Mouse (Mus musculus) limb, embryonic 14.5 days (tissue): ENCODE results near the gene Ugt2b34. TPM values are rescaled to one million over a fixed set of nuclear protein-coding genes. Genes with fewer than 3 reads are reported as not detected.

Experiments used
- ATAC-seq: fragments of 200-750 bp; cut with Nextera tagmentation; 2 replicates; pipeline ENCODE4 v1.8.0; 2017; ENCODE audit warnings: low read depth, moderate number of reproducible peaks, moderate TSS enrichment; ENCODE audit not compliant: low FRiP score
- DNase-seq: peaks from one replicate; pipeline ENCODE4 v3.0.0-alpha.2; 2015; ENCODE audit warnings: low spot score
- H3K27ac ChIP-seq: fragments of 300-500 bp; sonication (generic); replicated peaks from 2 replicates; pipeline ENCODE4 v1.5.1; 2014; ENCODE audit warnings: low read depth, mild to moderate bottlenecking, low read length, moderate library complexity, mixed read lengths
- H3K27me3 ChIP-seq: fragments of 300-500 bp; sonication (generic); 2 replicates; pipeline ENCODE4 v1.6.1; 2014; ENCODE audit warnings: low read length, mixed read lengths; ENCODE audit not compliant: control insufficient read depth, insufficient read depth
- H3K36me3 ChIP-seq: fragments of 300-500 bp; sonication (generic); 2 replicates; pipeline ENCODE4 v1.6.1; 2014; ENCODE audit warnings: mild to moderate bottlenecking, low read length, moderate library complexity, mixed read lengths; ENCODE audit not compliant: control insufficient read depth, insufficient read depth
- H3K4me1 ChIP-seq: fragments of 300-500 bp; sonication (generic); 2 replicates; pipeline ENCODE4 v1.6.1; 2014; ENCODE audit warnings: antibody characterized with exemption, low read length, mixed read lengths; ENCODE audit not compliant: control insufficient read depth, insufficient read depth
- H3K4me2 ChIP-seq: fragments of 300-500 bp; sonication (generic); replicated peaks from 2 replicates; pipeline ENCODE4 v1.6.1; 2014; ENCODE audit warnings: low read depth, mild to moderate bottlenecking, low read length, moderate library complexity; ENCODE audit not compliant: severe bottlenecking
- H3K4me3 ChIP-seq: fragments of 300-500 bp; sonication (generic); replicated peaks from 2 replicates; pipeline ENCODE4 v1.5.1; 2014; ENCODE audit warnings: low read length
- H3K9ac ChIP-seq: fragments of 300-500 bp; sonication (generic); 2 replicates; pipeline ENCODE4 v1.6.1; 2014; ENCODE audit warnings: mild to moderate bottlenecking, low read depth, low read length, moderate library complexity; ENCODE audit not compliant: severe bottlenecking
- H3K9me3 ChIP-seq: fragments of 300-500 bp; sonication (generic); 2 replicates; pipeline ENCODE4 v1.6.1; 2016; ENCODE audit warnings: low read length; ENCODE audit not compliant: control insufficient read depth
- POLR2A ChIP-seq: fragments of 200-500 bp; IDR thresholded peaks from 2 replicates; pipeline ENCODE4 v1.8.0; 2012; ENCODE audit warnings: inconsistent platforms, mild to moderate bottlenecking, moderate library complexity, borderline replicate concordance; ENCODE audit not compliant: insufficient read depth, insufficient read length; ENCODE audit errors: extremely low read depth
- WGBS: fragments of 180-500 bp; shearing (Covaris S2); extraction: QIAGEN DNeasy Blood & Tissue Kit; methylation state at CpG from one replicate; pipeline ENCODE4 v1.1.7; 2014; 5-methylcytosine and 5-hydroxymethylcytosine counted together
- polyA plus RNA-seq, 2 experiments: library from polyadenylated mRNA; depleted of rRNA in 1 of 2; stranded (reverse) in 1 of 2; unstranded in 1 of 2; fragments of >200 nt; fragmentation: Nextera tagmentation in 1 of 2; extraction: Ambion mirVana in 1 of 2; gene quantifications; 2 replicates each; pipeline versions ENCODE4 v1.2.1 to v1.2.3; 2012 to 2014

Gene Ugt2b34
- 0.05 TPM in 1 of 2 replicates, not detected in the other for polyA plus RNA-seq (2012; rRNA removed)
- not detected in 2 replicates for polyA plus RNA-seq (2014; fragmentation: Nextera tagmentation; extraction: Ambion mirVana)

GRCm38 (mm10) chr5:86906758-86907157 lies at the start of gene Ugt2b34:
TSS of gene Ugt2b34 (minus strand) at chr5:86906937.
- Histone ChIP-seq H3K4me1 (no peaks in the 10 kb centered on the region), H3K4me3 (no peak within 1 kb of the TSS), H3K9me3 (no peaks in the 10 kb centered on the region), H3K27me3 (no peaks in the 10 kb centered on the region), H3K27ac (no peak within 1 kb of the TSS), H3K36me3 (no peaks in the 10 kb centered on the region), H3K9ac (no peak within 1 kb of the TSS), H3K4me2 (no peak within 1 kb of the TSS)
- ATAC-seq (no peak), DNase-seq (no peak)
- 57% methylated on average over 1 of the region's 1 CpGs for WGBS
- no peak for TF ChIP-seq POLR2A

GRCm38 (mm10) chr5:86942111-86942510 lies 35.4 kb upstream of the Ugt2b34 start:
- no peak for ATAC-seq
- TF ChIP-seq POLR2A = no peak

GRCm38 (mm10) chr5:86926426-86926825 lies 19.7 kb upstream of the Ugt2b34 start, which contains the start of gene Ugt2b1:
TSS of gene Ugt2b1 (minus strand) at chr5:86926530.
- 81% methylated on average over 2 of the region's 2 CpGs for WGBS
- Histone ChIP-seq H3K27me3 (no peaks in the 10 kb centered on the region), H3K4me3 (no peak within 1 kb of the TSS), H3K36me3 (no peaks in the 10 kb centered on the region), H3K9me3 (no peaks in the 10 kb centered on the region), H3K27ac (no peak within 1 kb of the TSS), H3K4me2 (no peak within 1 kb of the TSS), H3K4me1 (no peaks in the 10 kb centered on the region), H3K9ac (no peak within 1 kb of the TSS)
- no peak for DNase-seq
- TF ChIP-seq POLR2A = no peak
- ATAC-seq = no peak

More at GRCm38 (mm10) chr5:86942111-86942510, 35.4 kb upstream of the Ugt2b34 start:
- Histone ChIP-seq H3K36me3 (no peaks in the 10 kb centered on the region), H3K9ac (no peak overlapping the region), H3K4me1 (no peaks in the 10 kb centered on the region), H3K9me3 (no peaks in the 10 kb centered on the region), H3K4me3 (no peak overlapping the region), H3K27me3 (no peaks in the 10 kb centered on the region), H3K4me2 (no peak overlapping the region), H3K27ac (no peak overlapping the region)
- no peak for DNase-seq
- WGBS = 84% methylated on average over 2 of the region's 2 CpGs

GRCm38 (mm10) chr5:86920661-86921233 lies 14.0 kb upstream of the Ugt2b34 start:
- 70% methylated on average over 3 of the region's 3 CpGs for WGBS
- no peaks in the 10 kb centered on the region for H3K36me3 ChIP-seq
- no peak for ATAC-seq

GRCm38 (mm10) chr5:86911357-86912099 lies 4.8 kb upstream of the Ugt2b34 start:
- TF ChIP-seq POLR2A = no peak
- Histone ChIP-seq H3K9ac (no peak overlapping the region), H3K4me3 (no peak overlapping the region), H3K27me3 (no peaks in the 10 kb centered on the region), H3K9me3 (no peaks in the 10 kb centered on the region), H3K4me1 (no peaks in the 10 kb centered on the region), H3K27ac (no peak overlapping the region), H3K36me3 (no peaks in the 10 kb centered on the region), H3K4me2 (no peak overlapping the region)
- DNase-seq = peak; percentile 46
- 56% methylated on average over 3 of the region's 3 CpGs for WGBS
- ATAC-seq = peak; percentile 76

More at GRCm38 (mm10) chr5:86920661-86921233, 14.0 kb upstream of the Ugt2b34 start:
- Histone ChIP-seq H3K27me3 (no peaks in the 10 kb centered on the region), H3K4me2 (no peak overlapping the region), H3K27ac (no peak overlapping the region), H3K9me3 (no peaks in the 10 kb centered on the region), H3K9ac (no peak overlapping the region), H3K4me1 (no peaks in the 10 kb centered on the region), H3K4me3 (no peak overlapping the region)
- DNase-seq = no peak
- no peak for TF ChIP-seq POLR2A
